Mouse (Mus musculus) cortical plate, adult 2 months (tissue): ENCODE data around the gene Magohb.

Experiments used
- CTCF ChIP-seq: fragments of 200-500 bp; IDR thresholded peaks from 2 replicates; pipeline ENCODE4 v1.5.1; 2011; ENCODE audit warnings: mild to moderate bottlenecking, control low read depth, low read length; ENCODE audit not compliant: insufficient read depth; ENCODE audit errors: extremely low read depth
- POLR2A ChIP-seq: fragments of 200-500 bp; IDR thresholded peaks from 2 replicates; pipeline ENCODE4 v1.6.1; 2011; ENCODE audit warnings: mild to moderate bottlenecking, low read length, control low read depth; ENCODE audit not compliant: insufficient read depth; ENCODE audit errors: extremely low read depth

GRCm38 (mm10) chr6:131293916-131294315 lies 872 bp upstream of the Magohb start:
- no peak for TF ChIP-seq POLR2A
- no peak for TF ChIP-seq CTCF
